Mouse (Mus musculus) bone marrow, adult 2 months (tissue): ENCODE data around the gene Ier5l. TPM values are rescaled to one million over a fixed set of nuclear protein-coding genes. Genes with fewer than 3 reads are reported as not detected.

Experiments
- H3K27ac ChIP-seq: fragments of 200-500 bp; 2 replicates; pipeline ENCODE4 v1.5.1; 2012; ENCODE audit warnings: low read depth, mild to moderate bottlenecking, control low read depth, inconsistent platforms, low read length; ENCODE audit not compliant: control insufficient read depth, poor library complexity, insufficient read depth
- H3K4me1 ChIP-seq: fragments of 200-500 bp; 2 replicates; pipeline ENCODE4 v1.6.1; 2011; ENCODE audit warnings: low read length; ENCODE audit not compliant: control insufficient read depth, insufficient read depth
- H3K4me3 ChIP-seq: fragments of 200-500 bp; replicated peaks from 2 replicates; pipeline ENCODE3; 2011; ENCODE audit warnings: mild to moderate bottlenecking, low read depth, low read length, control low read depth; ENCODE audit not compliant: control insufficient read depth
- CTCF ChIP-seq: fragments of 200-500 bp; IDR thresholded peaks from 2 replicates; pipeline ENCODE4 v1.5.1; 2011; ENCODE audit warnings: low read length, control low read depth; ENCODE audit not compliant: control insufficient read depth, insufficient read depth
- POLR2A ChIP-seq: fragments of 200-500 bp; IDR thresholded peaks from 2 replicates; pipeline ENCODE4 v1.6.1; 2011; ENCODE audit warnings: low read depth, mild to moderate bottlenecking, control low read depth, low read length, borderline replicate concordance; ENCODE audit not compliant: control insufficient read depth
- WGBS: fragments of 180-500 bp; shearing (Covaris S2); methylation state at CpG from one replicate; pipeline ENCODE4 v1.1.7; 2018; 5-methylcytosine and 5-hydroxymethylcytosine counted together
- polyA plus RNA-seq: library from polyadenylated mRNA; stranded (reverse); fragments of >200 nt; gene quantifications from 2 replicates; pipeline ENCODE4 v1.2.4, GENCODE M21; 2011; ENCODE audit warnings: low replicate concordance; ENCODE audit not compliant: missing spikeins, insufficient read depth, insufficient read length

The Ier5l gene
- 0.84 and 1.1 TPM in 2 replicates for polyA plus RNA-seq

- no peaks in the 10 kb centered on the region for H3K4me1 ChIP-seq
- WGBS = under 1% methylated on average over 37 of the region's 37 CpGs
- TF ChIP-seq CTCF (no peak), POLR2A (peak; percentile 74; the same call in 1 of the 2 replicates)
- peak within 1 kb of the TSS; percentile 62 for H3K4me3 ChIP-seq
- peak within 1 kb of the TSS; percentile 24; the same call in 1 of the 2 replicates for H3K27ac ChIP-seq
Observed at GRCm38 (mm10) chr2:30474039-30474438, at the start of gene Ier5l. Gene Ier5l (minus strand): TSS chr2:30474219.

- WGBS = 72% methylated on average over 8 of the region's 8 CpGs
- TF ChIP-seq POLR2A = no peak
- TF ChIP-seq CTCF = no peak
- no peak overlapping the region for H3K4me3 ChIP-seq
- H3K27ac ChIP-seq = no peak overlapping the region
- H3K4me1 ChIP-seq = no peaks in the 10 kb centered on the region
Observed at GRCm38 (mm10) chr2:30523727-30524126, 49.7 kb upstream of the Ier5l start.

GRCm38 (mm10) chr2:30510711-30511380 is 36.8 kb upstream of the Ier5l start:
- Histone ChIP-seq H3K27ac (no peak overlapping the region), H3K4me1 (no peaks in the 10 kb centered on the region), H3K4me3 (no peak overlapping the region)
- TF ChIP-seq CTCF = no peak
- TF ChIP-seq POLR2A = no peak
- 77% methylated on average over 16 of the region's 16 CpGs for WGBS

GRCm38 (mm10) chr2:30507138-30507727 is 33.2 kb upstream of the Ier5l start:
- Histone ChIP-seq H3K27ac (no peak overlapping the region), H3K4me3 (no peak overlapping the region), H3K4me1 (no peaks in the 10 kb centered on the region)
- TF ChIP-seq CTCF = no peak
- TF ChIP-seq POLR2A = no peak
- 43% methylated on average over 11 of the region's 11 CpGs for WGBS

GRCm38 (mm10) chr2:30503677-30504621 is 29.9 kb upstream of the Ier5l start:
- H3K4me3 ChIP-seq = no peak overlapping the region
- no peak for TF ChIP-seq POLR2A
- no peak for TF ChIP-seq CTCF
- 23% methylated on average over 23 of the region's 23 CpGs for WGBS
- H3K27ac ChIP-seq = no peak overlapping the region
- no peaks in the 10 kb centered on the region for H3K4me1 ChIP-seq

- Histone ChIP-seq H3K4me3 (no peak overlapping the region), H3K27ac (no peak overlapping the region), H3K4me1 (no peaks in the 10 kb centered on the region)
- TF ChIP-seq POLR2A = no peak
- TF ChIP-seq CTCF = no peak
- WGBS = 79% methylated on average over 7 of the region's 7 CpGs
Observed at GRCm38 (mm10) chr2:30501701-30502100, 27.7 kb upstream of the Ier5l start.

GRCm38 (mm10) chr2:30495909-30496861 is 22.2 kb upstream of the Ier5l start:
- Histone ChIP-seq H3K27ac (no peak overlapping the region), H3K4me1 (no peaks in the 10 kb centered on the region), H3K4me3 (no peak overlapping the region)
- 33% methylated on average over 22 of the region's 22 CpGs for WGBS
- TF ChIP-seq POLR2A (no peak), CTCF (no peak)
